Mouse (Mus musculus): ENCODE data around the gene Shank3. TPM values are rescaled to one million over a fixed set of nuclear protein-coding genes. Genes with fewer than 3 reads are reported as not detected.

Gene Shank3
- total RNA-seq (2021) = 10 to 100 TPM; 14.4 to 15.5 TPM
- long read RNA-seq, experiment 1, partial matches to known transcripts = 0 of 7 reads
- long read RNA-seq, experiment 1, other reads (novel, unspliced or antisense) = 7 of 7 reads
- long read RNA-seq, experiment 2, partial matches to known transcripts = 0 of 5 reads
- long read RNA-seq, experiment 2, other reads (novel, unspliced or antisense) = 5 of 5 reads

DNA sequence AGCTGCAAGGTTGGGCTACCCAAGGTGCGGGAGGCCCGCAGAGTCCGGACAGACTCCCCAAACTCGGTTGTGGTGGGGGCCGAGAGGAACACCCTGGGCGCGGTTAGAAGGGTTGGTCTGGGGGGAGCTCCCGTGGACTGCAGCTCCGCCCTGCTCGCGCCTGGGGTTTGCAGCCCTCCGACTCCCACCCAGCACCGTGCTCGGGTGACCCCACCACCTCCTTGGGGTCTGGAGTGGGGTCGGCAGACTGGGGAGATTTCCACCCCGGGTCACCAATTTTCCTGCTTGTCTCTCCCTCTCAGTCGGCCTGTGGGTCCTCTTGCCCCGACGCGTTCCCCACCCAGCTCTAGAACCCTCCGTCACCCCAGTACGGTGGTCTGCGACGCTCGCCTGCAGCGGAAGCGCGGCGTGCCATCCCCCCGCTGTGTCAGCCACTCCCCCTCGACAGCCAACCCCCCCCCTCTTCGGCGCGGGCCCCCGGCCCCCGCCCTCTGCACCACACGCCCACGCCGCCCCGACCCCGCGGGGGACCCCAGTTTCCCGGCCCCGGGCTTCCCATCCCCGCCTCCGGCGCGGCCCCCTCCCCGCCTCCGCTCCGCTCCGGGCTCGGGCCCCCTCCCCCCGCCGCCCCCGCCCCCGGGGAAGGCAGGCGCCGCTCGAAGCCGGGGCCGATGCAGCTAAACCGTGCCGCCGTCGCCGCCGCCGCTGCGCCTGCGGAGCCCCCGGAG lies at the start of gene Shank3:
Gene Shank3 (plus strand): TSS at position 663 of the 728 bp plus-strand sequence.
- intact Hi-C loops (cut with DNase I) = no loop called here
- no peak for DNase-seq

DNA sequence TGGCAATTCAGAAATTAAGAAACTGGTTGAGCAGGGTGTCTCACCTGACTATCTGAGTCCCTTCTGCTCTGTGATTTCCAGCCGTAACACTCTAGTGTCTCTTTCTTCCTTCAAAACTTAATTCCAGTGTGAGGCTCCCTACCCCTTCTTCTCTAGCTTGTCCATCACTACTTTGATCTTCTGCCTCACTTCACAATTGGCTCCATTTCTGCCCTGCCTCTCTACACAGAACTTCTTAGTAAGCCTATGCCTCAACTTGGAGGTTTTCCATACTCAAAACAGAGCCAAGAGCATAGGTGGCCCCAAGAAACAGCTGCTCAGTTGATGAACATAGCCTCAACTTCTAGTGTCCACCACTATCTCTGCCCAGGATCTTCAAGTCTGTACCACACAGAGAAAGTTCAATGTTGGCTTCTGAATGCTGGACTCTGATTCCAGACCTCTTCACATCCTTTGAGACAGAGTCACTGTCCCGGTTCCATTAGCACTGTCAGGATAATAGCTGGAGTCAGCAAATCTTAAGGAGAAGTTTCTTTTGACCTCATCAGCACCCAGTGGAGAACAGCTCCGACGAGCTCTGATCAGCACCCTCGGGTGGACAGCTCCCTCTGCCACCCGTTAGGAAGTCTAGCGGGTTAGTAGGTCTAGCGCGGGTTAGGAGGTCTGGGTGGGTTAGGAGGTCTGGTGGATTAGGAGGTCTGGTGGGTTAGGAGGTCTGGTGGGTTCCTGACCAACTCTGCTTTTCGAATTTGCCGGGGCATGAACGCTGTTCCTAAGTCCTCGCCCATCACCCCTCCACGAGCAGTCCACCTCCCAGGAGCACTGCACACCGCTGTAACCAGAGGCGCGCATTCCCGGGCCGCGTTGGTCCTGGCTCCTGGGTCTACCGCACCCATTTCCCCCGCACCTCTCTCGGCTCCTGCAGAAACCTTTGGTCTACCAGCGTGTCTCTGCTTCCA lies 46.2 kb upstream of the Shank3 start:
- intact Hi-C loops (cut with DNase I) = no loop called here
- DNase-seq = peak; percentile 49 to 52

DNA sequence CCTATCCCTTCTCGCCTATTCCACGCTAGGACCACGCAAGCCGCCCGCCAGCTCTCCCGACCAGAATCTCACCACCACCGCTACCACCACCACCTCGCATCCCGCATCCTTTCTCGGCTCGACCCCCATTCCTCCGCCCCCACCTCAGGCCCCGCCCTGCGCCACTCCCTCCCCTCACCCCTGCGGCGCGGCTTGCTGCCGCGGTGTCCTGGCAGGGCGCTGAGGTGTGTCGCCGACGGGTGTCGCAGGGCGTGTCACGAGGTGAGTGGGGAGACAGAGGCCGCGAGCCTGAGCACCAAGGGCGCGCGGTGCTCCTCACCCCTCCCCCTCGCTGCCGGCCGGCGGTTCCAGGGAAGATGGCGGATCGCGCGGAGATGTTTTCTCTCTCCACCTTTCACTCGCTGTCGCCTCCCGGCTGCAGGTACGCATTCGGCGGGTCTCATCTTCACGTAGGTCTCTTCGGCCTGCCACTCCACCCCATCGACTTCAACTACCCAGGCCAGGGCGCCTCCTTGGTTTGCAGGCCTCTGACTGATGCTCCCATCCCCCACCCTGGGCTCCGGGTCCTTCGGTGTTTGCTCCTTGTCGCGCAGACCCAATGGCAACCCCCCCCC lies 45.5 kb upstream of the Shank3 start, which contains the start of gene Mapk8ip2:
Gene Mapk8ip2 (plus strand): TSS at position 49 of the 614 bp plus-strand sequence.
- intact Hi-C loops (cut with DNase I) = no loop called here
- no peak for DNase-seq

DNA sequence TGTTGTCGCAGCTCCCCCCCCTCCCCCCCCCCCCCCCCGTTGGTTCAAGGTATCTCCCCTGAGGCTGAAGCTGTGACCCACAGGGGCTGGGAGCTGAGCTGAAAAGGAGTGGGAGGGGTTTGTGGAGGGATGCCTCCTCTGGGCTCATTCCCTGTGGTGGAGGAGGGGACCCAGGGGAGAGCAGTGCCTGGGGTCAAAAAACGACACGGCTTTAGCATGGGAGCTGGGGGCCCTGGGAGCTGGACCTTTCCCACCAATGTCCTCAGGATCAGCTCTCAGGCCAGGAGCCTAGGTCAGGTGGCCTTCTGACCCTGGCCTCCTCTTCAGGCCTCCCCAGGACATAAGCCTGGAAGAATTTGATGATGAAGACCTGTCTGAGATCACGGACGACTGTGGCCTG lies 44.6 kb upstream of the Shank3 start:
- intact Hi-C loops (cut with DNase I) = no loop called here
- no peak for DNase-seq

DNA sequence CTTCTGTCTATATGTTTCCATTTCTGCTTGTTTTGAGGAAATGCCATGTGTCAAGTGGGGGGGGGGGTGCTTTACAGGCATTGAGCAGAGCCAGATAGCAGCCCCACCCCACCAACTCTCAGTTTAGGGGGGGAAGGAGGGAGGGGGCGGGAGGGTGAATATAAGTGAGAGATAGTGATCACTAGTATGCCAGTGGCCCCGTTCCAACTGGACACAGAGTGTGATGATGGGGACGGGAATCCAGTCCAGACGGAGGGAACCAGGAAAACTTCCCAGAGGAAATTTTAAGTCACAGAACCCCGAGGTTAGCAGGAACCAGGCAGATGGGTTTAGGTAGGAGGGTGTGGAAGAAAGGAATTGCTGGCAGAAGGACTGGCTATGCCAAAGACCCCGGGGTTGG lies 43.8 kb upstream of the Shank3 start:
- DNase-seq = no peak
- intact Hi-C loops (cut with DNase I) = no loop called here

DNA sequence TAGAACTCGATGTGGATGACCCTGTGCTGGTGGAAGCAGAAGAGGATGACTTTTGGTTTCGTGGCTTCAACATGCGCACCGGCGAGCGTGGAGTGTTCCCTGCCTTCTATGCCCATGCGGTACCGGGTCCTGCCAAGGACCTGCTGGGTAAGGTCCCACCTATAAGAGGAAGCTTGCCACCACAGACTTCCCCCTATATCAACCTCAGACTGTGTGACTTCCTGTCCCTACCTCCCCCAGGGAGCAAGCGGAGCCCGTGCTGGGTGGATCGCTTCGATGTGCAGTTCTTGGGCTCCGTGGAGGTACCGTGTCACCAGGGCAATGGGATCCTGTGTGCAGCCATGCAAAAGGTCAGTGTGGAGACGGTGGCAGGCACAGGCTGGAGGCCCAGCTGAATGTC lies 40.5 kb upstream of the Shank3 start:
- intact Hi-C loops (cut with DNase I) = no loop called here

DNA sequence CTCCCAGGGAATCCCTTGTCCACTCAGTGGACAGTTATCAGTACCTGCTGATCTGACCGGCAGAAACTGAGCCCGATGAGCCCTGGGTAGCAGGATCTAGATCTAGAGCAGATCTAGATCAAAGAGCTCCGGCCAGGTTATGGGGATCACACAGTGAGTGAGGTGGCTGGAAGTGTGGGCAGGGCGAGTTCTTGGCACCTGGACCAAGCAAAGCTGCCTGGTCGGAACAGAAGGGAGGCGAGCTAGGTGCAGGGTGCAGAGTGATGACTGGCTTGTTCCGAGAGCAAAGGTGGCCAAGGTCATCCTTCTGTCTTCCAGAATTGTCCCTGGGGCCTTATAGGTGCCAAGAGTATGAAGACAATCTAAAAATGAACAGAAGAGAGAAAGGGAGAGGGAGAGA lies 39.6 kb upstream of the Shank3 start:
- intact Hi-C loops (cut with DNase I) = no loop called here
- no peak for DNase-seq

More for the DNA sequence above, 40.5 kb upstream of the Shank3 start:
- DNase-seq = no peak

DNA sequence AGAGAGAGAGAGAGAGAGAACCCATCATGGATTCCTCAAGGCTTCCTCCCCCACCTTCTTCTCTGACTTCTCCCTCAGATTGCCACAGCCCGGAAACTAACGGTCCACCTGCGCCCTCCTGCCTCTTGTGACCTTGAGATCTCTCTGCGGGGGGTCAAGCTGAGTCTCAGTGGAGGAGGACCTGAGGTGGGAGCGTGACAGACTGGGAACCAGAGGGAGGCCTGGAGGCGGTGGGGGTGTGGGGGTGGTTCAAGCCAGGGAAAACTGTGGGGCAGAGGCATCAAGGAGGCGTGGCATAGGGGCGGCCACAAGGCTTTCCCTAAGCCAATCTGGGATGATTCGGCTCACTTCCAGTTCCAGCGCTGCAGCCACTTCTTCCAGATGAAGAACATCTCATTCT lies 39.1 kb upstream of the Shank3 start:
- intact Hi-C loops (cut with DNase I) = no loop called here
- no peak for DNase-seq

DNA sequence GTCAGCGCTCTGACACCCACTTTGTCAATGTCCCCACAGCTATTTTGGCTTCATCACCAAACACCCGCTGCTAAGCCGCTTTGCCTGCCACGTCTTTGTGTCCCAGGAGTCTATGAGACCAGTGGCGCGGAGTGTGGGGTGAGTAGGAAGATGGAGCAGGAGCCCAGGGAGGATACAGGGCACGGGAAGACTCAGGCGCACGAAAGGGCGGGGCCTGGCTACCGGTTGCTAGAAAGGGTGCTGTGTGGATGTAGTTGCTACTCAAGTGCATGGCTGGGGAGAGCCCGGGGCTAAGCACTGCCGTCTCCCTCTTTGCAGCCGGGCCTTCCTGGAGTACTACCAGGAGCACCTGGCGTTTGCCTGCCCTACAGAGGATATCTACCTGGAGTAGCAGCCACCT lies 38.1 kb upstream of the Shank3 start:
- intact Hi-C loops (cut with DNase I) = no loop called here

DNA sequence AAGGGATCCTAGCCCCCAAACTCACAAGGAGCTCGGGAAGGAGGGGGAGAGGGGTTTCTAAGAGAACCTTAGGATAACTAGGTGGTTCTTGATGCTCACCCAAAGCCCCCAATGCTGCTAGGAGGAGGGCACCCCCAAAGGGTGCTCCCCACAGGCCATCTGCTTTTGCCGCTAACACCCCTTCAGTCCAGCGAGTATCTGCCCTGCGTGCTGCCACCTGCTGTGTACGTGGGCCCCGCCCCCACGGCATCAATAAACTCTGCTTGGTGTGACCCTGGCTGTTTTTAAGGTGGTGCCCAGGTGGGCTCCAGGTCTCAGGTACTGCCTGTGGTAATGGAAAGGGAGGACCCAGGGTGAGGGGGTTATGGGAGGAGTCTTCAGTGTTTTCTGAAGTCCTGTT lies 37.2 kb upstream of the Shank3 start:
- intact Hi-C loops (cut with DNase I) = no loop called here
- DNase-seq = no peak

More for the DNA sequence above, 38.1 kb upstream of the Shank3 start:
- DNase-seq = no peak

DNA sequence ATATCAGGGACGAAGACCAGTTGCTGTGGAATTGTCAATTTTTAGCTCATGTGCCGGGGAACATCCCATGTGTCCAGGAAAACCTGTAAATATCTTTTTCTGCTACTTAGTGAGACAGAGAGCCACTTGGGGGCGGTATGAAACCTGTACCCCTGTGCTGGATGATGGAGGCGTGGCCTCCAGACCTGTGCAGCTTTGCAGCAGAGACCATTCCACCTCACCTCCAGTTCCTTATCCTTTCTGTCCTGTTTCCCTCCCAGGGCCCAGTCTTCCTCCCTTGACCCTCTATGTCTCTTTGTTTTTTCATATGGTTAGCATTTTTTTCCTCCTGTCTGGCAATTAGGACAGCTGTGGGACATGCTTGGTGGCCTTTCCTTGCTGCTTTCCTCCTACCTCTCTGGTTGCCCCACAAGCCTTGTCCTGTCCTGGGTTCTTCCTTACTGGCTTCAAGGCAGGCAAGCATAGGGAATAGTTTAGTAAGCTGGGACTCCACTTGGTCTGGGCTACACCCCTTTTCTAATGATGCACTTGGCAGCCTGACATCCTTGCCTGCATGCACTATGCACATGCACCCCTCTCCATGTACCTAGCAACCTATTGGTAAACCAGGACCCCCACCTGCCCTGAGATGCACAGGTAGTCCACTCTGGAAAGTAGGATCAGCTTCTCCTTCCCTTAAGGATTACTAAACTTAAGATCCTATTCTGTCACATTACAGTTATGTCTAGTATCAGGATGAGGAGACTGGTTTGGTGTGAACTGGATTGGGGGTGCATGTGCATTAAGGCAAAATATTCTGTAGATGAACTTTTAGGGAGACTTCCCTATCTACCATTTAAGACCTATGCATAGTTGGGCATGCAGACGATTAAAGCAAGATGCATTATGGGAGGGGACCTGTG lies 35.8 kb upstream of the Shank3 start:
- no peak for DNase-seq
- intact Hi-C loops (cut with DNase I) = no loop called here

DNA sequence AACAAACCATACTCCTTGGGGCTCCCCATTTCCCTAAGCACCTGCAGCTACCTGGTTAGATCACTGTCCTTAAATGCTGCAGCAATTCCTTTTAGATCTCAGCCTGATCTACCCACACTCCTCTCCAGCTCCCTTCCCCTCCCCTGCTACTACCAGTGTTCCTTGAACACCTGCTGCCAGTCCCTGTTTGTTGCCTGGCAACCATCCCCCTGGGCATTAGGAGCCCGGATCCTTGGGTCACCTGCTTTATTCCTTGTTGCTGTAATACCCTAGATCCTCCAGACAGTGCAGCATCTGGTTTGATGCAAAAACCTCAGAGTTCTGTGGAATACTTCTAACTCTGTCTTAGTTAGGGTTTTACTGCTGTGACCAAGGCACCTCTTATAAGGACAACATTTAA lies 34.4 kb upstream of the Shank3 start:
- no peak for DNase-seq
- intact Hi-C loops (cut with DNase I) = no loop called here

DNA sequence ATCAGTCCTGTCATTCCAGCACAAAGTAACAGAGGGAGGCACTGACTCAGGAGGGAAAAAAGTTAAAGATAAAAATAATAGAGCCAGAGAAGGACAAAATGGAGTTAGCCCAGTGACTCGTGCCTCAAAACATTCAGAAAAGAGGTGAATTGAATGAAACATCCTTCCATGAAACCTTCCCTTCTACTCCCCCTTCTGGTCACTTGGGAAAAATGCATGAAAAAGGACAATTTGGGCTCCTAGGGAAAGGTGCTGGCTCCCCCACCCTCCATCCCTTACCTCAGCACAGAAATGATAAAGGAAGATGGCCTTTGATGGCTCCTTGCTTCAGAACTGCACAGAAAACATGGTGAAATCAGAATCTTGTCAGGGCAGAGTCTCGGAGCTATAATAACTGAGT lies 30.8 kb upstream of the Shank3 start:
- DNase-seq = no peak
- intact Hi-C loops (cut with DNase I) = no loop called here

DNA sequence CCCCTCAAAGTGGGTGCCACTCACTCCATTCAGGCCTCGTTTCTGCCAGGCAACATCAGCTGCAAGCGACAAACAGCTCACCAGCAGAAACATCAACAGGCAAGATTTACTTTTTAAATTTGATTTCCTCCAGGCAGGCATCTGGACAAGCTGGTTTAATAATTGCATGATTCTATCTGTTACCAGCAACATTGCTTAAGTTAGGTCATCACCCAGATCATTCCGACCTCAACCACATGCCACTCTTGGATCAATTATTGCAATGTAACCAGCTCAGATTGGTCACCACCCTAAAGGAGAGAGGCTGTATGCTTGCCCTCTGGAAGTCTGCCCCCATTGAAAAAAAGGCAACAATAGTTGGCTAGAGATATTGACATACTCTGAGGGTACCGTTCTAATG lies 27.9 kb upstream of the Shank3 start:
- intact Hi-C loops (cut with DNase I) = no loop called here

DNA sequence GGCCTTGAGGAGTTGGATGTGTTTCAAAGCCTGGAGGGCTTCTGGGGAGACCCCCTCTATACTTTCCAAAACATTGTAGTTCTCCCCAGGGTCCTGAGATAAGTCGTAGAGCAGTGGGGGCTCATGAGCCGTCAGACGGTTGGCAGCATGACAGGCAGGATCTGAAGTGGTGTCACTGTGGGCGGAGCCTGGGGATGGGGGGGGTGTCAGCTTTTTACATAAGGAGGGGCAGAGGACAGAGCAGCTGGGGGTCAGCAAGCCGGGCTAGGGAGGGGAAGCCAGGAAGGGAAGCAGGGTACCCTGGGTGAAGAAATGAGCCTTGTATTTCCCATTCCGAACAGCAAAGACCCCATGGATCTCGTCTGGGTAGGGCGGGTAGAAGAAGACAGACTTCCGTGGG lies 26.1 kb upstream of the Shank3 start:
- no peak for DNase-seq
- intact Hi-C loops (cut with DNase I) = no loop called here

More for the DNA sequence above, 27.9 kb upstream of the Shank3 start:
- DNase-seq = no peak

DNA sequence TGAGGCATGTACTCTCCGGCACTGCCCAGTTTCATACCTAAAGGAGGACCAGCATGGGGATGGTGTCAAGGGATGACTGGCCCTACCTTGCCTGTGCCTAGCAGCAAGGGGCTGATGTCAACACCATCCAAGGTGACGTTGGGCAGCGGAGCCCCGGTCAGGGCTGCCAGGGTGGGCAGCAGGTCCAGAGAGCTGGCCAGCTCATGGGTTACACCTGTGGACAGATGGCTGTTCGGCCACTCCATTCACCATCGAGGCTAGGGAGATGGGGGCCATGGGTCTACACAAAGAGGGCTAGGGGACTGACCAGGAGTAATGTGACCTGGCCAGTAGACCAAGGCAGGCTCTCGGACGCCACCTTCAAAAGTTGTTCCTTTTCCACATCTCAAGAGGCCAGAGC lies 25.5 kb upstream of the Shank3 start:
- DNase-seq = no peak
- intact Hi-C loops (cut with DNase I) = no loop called here

DNA sequence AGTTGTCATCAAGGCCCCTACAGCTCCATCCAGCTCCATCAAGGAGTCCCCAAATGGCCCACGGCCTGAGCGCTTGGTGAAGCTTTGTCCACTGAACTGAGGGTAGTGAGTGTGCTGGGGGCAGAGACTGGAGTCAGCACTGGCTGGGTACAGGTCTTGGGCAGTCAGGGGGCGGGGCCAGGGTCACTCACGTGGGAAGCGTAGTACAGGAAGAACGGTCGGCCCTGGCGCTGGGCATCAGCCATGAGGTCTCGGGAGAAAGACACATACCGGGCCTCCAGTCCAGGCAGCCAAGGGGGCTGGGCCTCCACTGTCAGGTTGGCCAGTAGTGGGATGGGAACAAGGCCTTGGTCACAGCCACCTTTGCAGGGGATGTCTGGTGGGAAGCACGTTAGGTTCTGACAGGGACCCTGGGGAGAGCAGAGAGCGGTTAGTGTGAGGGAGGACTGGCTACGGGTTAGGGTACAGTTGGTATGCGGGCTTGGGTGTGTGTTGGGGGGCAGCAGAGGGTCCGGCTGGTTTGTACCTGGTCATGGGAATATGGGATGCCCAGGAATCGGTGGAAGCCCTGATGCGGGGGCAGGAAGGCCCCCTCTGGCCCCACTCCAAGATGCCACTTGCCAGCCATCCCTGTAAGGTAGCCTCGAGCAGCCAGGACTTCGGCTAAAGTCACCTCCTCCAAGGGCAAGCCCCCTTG lies 24.7 kb upstream of the Shank3 start:
- intact Hi-C loops (cut with DNase I) = no loop called here
- no peak for DNase-seq

DNA sequence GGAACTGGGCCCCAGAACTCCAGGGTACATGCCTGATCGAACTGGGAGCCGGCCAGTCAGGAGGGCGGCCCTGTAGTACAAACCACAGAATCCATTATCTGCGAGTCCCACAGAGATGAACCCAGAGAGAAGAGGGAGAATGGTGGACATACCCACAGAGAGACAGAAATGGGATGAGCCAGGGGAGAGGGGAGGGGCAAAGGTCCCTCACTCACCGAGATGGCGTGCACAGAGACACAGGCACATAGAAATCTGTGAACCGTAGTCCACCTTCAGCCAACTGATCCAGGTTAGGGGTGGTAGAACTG lies 24.2 kb upstream of the Shank3 start:
- intact Hi-C loops (cut with DNase I) = no loop called here
- no peak for DNase-seq

Data from gastrocnemius, postnatal 36 days (tissue).